Mouse (Mus musculus) hindbrain, postnatal 0 days (tissue): ENCODE measurements around the gene Brd3. TPM values are rescaled to one million over a fixed set of nuclear protein-coding genes. Genes with fewer than 3 reads are reported as not detected.
"Not testable (repeated sequence)": the region's sequence is repeated elsewhere in the genome, so short reads cannot be mapped to it uniquely, and the experiment has no call there.

ENCODE experiments used
- ATAC-seq: fragments of 200-750 bp; cut with Nextera tagmentation; 2 replicates; pipeline ENCODE4 v1.8.0; 2017; ENCODE audit warnings: mild to moderate bottlenecking, moderate TSS enrichment, moderate library complexity
- DNase-seq: peaks from one replicate; pipeline ENCODE4 v3.0.0-alpha.2; 2015; ENCODE audit warnings: low spot score
- H3K27ac ChIP-seq: fragments of 300-500 bp; sonication (generic); 2 replicates; pipeline ENCODE4 v1.5.1; 2014; ENCODE audit warnings: mild to moderate bottlenecking
- H3K27me3 ChIP-seq: fragments of 300-500 bp; sonication (generic); 2 replicates; pipeline ENCODE4 v1.6.1; 2014; ENCODE audit warnings: low read length, mixed read lengths; ENCODE audit not compliant: insufficient read depth
- H3K36me3 ChIP-seq: fragments of 300-500 bp; sonication (generic); 2 replicates; pipeline ENCODE4 v1.6.1; 2014; ENCODE audit warnings: low read length, mixed read lengths; ENCODE audit not compliant: insufficient read depth
- H3K4me1 ChIP-seq: fragments of 300-500 bp; sonication (generic); 2 replicates; pipeline ENCODE4 v1.6.1; 2014; ENCODE audit warnings: antibody characterized with exemption, low read length, mixed read lengths; ENCODE audit not compliant: insufficient read depth
- H3K4me2 ChIP-seq: fragments of 300-500 bp; sonication (generic); 2 replicates; pipeline ENCODE4 v1.6.1; 2014; ENCODE audit warnings: low read depth, mild to moderate bottlenecking, low read length, moderate library complexity, mixed read lengths
- H3K4me3 ChIP-seq: fragments of 300-500 bp; sonication (generic); 2 replicates; pipeline ENCODE4 v1.5.1; 2014; ENCODE audit warnings: low read length
- H3K9ac ChIP-seq: fragments of 300-500 bp; sonication (generic); replicated peaks from 2 replicates; pipeline ENCODE4 v1.6.1; 2014; ENCODE audit warnings: mild to moderate bottlenecking, low read length, moderate library complexity, mixed read lengths
- H3K9me3 ChIP-seq: fragments of 300-500 bp; sonication (generic); 2 replicates; pipeline ENCODE4 v1.6.1; 2016; ENCODE audit warnings: low read length, mixed read lengths
- CTCF ChIP-seq: IDR thresholded peaks from 2 replicates; pipeline ENCODE4 v1.5.1; 2016; ENCODE audit warnings: antibody characterized with exemption, control low read depth, low read depth
- WGBS: fragments of 180-500 bp; shearing (Covaris S2); extraction: QIAGEN DNeasy Blood & Tissue Kit; methylation state at CpG from one replicate; pipeline ENCODE4 v1.1.7; 2014; 5-methylcytosine and 5-hydroxymethylcytosine counted together
- polyA plus RNA-seq: library from polyadenylated mRNA; unstranded; fragments of >200 nt; fragmentation: Nextera tagmentation; extraction: Ambion mirVana; gene quantifications from 2 replicates; pipeline ENCODE4 v1.2.1, GENCODE M21; 2015
- total RNA-seq: library from RNA; depleted of rRNA; stranded (reverse); fragments of >200 nt; gene quantifications from 2 replicates; pipeline ENCODE4 v1.2.3, GENCODE M21; 2014

The Brd3 gene
- total and polyA plus RNA-seq, 2 experiments from 2014 or later = 33.7 to 95.5 TPM

DNA sequence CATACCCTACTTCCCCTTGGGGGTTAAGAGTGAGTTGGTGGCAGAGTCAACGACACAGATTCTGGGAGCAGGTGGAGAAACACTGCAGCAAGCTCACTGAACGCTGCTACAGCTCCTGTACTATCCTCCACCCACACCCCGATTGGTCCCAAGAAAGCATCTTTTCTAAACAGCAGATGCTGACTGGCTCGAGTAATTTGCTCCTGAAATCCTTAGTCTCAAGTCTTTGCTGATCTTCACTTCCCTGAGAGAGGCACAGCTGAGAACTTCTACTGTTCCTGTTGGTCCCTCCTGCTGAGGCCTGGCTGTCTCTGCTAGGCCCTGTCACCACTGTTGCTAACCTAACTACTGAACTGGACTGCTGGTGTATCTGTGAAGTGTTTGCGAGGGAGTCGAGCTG, 37.2 kb upstream of the Brd3 start:
- no peaks in the 10 kb centered on the region for H3K27me3 ChIP-seq
- H3K4me1 ChIP-seq = peaks cover 7% of the 10 kb centered on the region
- no peak for DNase-seq
- no peak for TF ChIP-seq CTCF
- no peak for ATAC-seq
- no peak overlapping the region for H3K27ac ChIP-seq
- WGBS = 89% methylated on average over 6 of the region's 6 CpGs
- no peak overlapping the region for H3K9ac ChIP-seq
- H3K4me2 ChIP-seq = no peak overlapping the region
- H3K36me3 ChIP-seq = no peaks in the 10 kb centered on the region
- no peaks in the 10 kb centered on the region for H3K9me3 ChIP-seq
- no peak overlapping the region for H3K4me3 ChIP-seq

- H3K4me1 ChIP-seq = peaks cover 7% of the 10 kb centered on the region
- H3K27me3 ChIP-seq = no peaks in the 10 kb centered on the region
- peak overlapping the region; percentile 60 for H3K9ac ChIP-seq
- no peaks in the 10 kb centered on the region for H3K9me3 ChIP-seq
- no peak for DNase-seq
- H3K36me3 ChIP-seq = no peaks in the 10 kb centered on the region
- WGBS = 83% methylated on average over 3 of the region's 3 CpGs
- H3K4me3 ChIP-seq = no peak overlapping the region
- no peak for ATAC-seq
- TF ChIP-seq CTCF = no peak
- peak overlapping the region; percentile 91; the same call in 1 of the 2 replicates for H3K27ac ChIP-seq
- H3K4me2 ChIP-seq = peak overlapping the region; percentile 58
Observed at GRCm38 (mm10) chr2:27541225-27541624, 33.8 kb upstream of the Brd3 start.

DNA sequence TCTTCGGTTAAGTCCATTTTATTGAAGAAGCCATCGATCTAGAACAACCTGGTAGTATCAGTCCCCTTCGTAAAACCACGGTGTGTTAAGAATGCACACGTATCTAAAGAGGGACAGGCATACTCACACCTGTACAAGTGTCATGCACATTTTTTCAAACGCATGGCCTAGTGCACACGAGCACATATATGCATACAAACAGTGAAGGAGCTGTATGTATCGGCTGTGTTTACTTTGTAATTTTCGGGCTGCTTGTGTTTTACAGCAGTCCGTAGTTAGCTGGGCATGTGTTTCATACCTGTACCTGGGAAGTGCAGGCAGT, 33.0 kb upstream of the Brd3 start:
- Histone ChIP-seq H3K27ac (peak overlapping the region; percentile 91), H3K4me3 (peak overlapping the region; percentile 41), H3K36me3 (peaks cover 6% of the 10 kb centered on the region), H3K4me1 (peaks cover 7% of the 10 kb centered on the region), H3K9ac (peak overlapping the region; percentile 60), H3K9me3 (no peaks in the 10 kb centered on the region), H3K4me2 (peak overlapping the region; percentile 58), H3K27me3 (no peaks in the 10 kb centered on the region)
- 26% methylated on average over 10 of the region's 10 CpGs for WGBS
- ATAC-seq (peak; percentile 44), DNase-seq (no peak)
- TF ChIP-seq CTCF = no peak

- Histone ChIP-seq H3K9ac (peak overlapping the region; percentile 60), H3K4me3 (peak overlapping the region; percentile 41), H3K9me3 (no peaks in the 10 kb centered on the region), H3K27ac (peak overlapping the region; percentile 91), H3K27me3 (no peaks in the 10 kb centered on the region), H3K4me2 (peak overlapping the region; percentile 58), H3K36me3 (peaks cover 12% of the 10 kb centered on the region), H3K4me1 (peaks cover 7% of the 10 kb centered on the region)
- peak; percentile 99 for ATAC-seq
- under 1% methylated on average over 46 of the region's 46 CpGs for WGBS
- no peak for TF ChIP-seq CTCF
- DNase-seq = peak; percentile 99
Observed at GRCm38 (mm10) chr2:27539772-27540514, 32.5 kb upstream of the Brd3 start.

DNA sequence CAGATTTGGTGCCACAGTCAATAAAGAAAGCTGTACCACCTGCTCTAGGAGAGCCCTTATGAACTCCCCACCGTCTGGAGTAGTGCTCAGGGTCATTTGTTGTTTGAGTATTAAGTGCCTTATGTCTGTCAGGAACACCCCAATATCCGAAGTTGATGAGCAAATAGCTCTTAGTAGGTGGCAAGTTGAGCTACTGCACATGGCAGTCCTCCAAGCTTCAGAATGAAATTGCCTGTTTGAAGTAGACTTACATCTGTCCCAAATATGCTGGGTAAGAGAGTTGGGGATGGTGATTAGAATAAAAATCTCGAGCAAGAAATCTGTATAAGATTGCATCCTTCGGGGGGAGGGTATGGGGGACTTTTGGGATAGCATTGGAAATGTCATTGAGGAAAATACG, 31.9 kb upstream of the Brd3 start:
- TF ChIP-seq CTCF = no peak
- 14% methylated on average over 5 of the region's 5 CpGs for WGBS
- Histone ChIP-seq H3K4me2 (peak overlapping the region; percentile 58), H3K9me3 (no peaks in the 10 kb centered on the region), H3K27ac (peak overlapping the region; percentile 91), H3K4me1 (peaks cover 7% of the 10 kb centered on the region), H3K4me3 (peak overlapping the region; percentile 41; the same call in 1 of the 2 replicates), H3K27me3 (no peaks in the 10 kb centered on the region), H3K36me3 (peaks cover 18% of the 10 kb centered on the region), H3K9ac (no peak overlapping the region; the same call in 1 of the 2 replicates)
- ATAC-seq = no peak
- peak; percentile 46 for DNase-seq

GRCm38 (mm10) chr2:27538455-27539330, 31.2 kb upstream of the Brd3 start:
- 61% methylated on average over 5 of the region's 5 CpGs for WGBS
- TF ChIP-seq CTCF = peak; percentile 13; the same call in 1 of the 2 replicates
- H3K9ac ChIP-seq, H3K4me1 ChIP-seq, H3K27me3 ChIP-seq, H3K9me3 ChIP-seq, DNase-seq, ATAC-seq: not testable (repeated sequence)
- peak overlapping the region; percentile 58 for H3K4me2 ChIP-seq
- peak overlapping the region; percentile 91 for H3K27ac ChIP-seq
- peaks cover 24% of the 10 kb centered on the region for H3K36me3 ChIP-seq
- peak overlapping the region; percentile 41; the same call in 1 of the 2 replicates for H3K4me3 ChIP-seq
